Mouse (Mus musculus) lung, embryonic 16.5 days (tissue): Measurements from ENCODE around the gene Mtmr11. TPM values are rescaled to one million over a fixed set of nuclear protein-coding genes. Genes with fewer than 3 reads are reported as not detected.
A peak's percentile ranks its signal among the peaks of the same experiment; 100 is the strongest.

ENCODE experiments used
- ATAC-seq: fragments of 200-750 bp; cut with Nextera tagmentation; 2 replicates; pipeline ENCODE4 v1.8.0; 2017; ENCODE audit warnings: low read depth, mild to moderate bottlenecking, moderate library complexity
- H3K27ac ChIP-seq: fragments of 300-500 bp; sonication (generic); 2 replicates; pipeline ENCODE4 v1.5.1; 2014; ENCODE audit warnings: mild to moderate bottlenecking, control low read depth, low read length
- H3K27me3 ChIP-seq: fragments of 300-500 bp; sonication (generic); 2 replicates; pipeline ENCODE4 v1.6.1; 2014; ENCODE audit warnings: low read depth, low read length, mixed read lengths; ENCODE audit not compliant: control insufficient read depth, insufficient read depth
- H3K36me3 ChIP-seq: fragments of 300-500 bp; sonication (generic); 2 replicates; pipeline ENCODE4 v1.6.1; 2014; ENCODE audit warnings: low read length; ENCODE audit not compliant: control insufficient read depth, insufficient read depth
- H3K4me1 ChIP-seq: fragments of 300-500 bp; sonication (generic); replicated peaks from 2 replicates; pipeline ENCODE4 v1.6.1; 2014; ENCODE audit warnings: low read length, mixed read lengths; ENCODE audit not compliant: control insufficient read depth, insufficient read depth
- H3K4me2 ChIP-seq: fragments of 300-500 bp; sonication (generic); 2 replicates; pipeline ENCODE4 v1.6.1; 2014; ENCODE audit warnings: low read depth, low read length, control low read depth
- H3K4me3 ChIP-seq: fragments of 300-500 bp; sonication (generic); 2 replicates; pipeline ENCODE4 v1.5.1; 2014; ENCODE audit warnings: mild to moderate bottlenecking, low read length, control low read depth
- H3K9ac ChIP-seq: fragments of 300-500 bp; sonication (generic); 2 replicates; pipeline ENCODE4 v1.6.1; 2014; ENCODE audit warnings: low read length, control low read depth
- H3K9me3 ChIP-seq: fragments of 300-500 bp; sonication (generic); 2 replicates; pipeline ENCODE4 v1.6.1; 2016; ENCODE audit warnings: low read length; ENCODE audit not compliant: control insufficient read depth
- WGBS: fragments of 180-500 bp; shearing (Covaris S2); extraction: QIAGEN DNeasy Blood & Tissue Kit; methylation state at CpG from one replicate; pipeline ENCODE4 v1.1.7; 2014; 5-methylcytosine and 5-hydroxymethylcytosine counted together
- polyA plus RNA-seq: library from polyadenylated mRNA; unstranded; fragments of >200 nt; fragmentation: Nextera tagmentation; extraction: Ambion mirVana; gene quantifications from 2 replicates; pipeline ENCODE4 v1.2.1, GENCODE M21; 2015

Mtmr11 gene
- 13.0 and 14.0 TPM in 2 replicates for polyA plus RNA-seq

DNA sequence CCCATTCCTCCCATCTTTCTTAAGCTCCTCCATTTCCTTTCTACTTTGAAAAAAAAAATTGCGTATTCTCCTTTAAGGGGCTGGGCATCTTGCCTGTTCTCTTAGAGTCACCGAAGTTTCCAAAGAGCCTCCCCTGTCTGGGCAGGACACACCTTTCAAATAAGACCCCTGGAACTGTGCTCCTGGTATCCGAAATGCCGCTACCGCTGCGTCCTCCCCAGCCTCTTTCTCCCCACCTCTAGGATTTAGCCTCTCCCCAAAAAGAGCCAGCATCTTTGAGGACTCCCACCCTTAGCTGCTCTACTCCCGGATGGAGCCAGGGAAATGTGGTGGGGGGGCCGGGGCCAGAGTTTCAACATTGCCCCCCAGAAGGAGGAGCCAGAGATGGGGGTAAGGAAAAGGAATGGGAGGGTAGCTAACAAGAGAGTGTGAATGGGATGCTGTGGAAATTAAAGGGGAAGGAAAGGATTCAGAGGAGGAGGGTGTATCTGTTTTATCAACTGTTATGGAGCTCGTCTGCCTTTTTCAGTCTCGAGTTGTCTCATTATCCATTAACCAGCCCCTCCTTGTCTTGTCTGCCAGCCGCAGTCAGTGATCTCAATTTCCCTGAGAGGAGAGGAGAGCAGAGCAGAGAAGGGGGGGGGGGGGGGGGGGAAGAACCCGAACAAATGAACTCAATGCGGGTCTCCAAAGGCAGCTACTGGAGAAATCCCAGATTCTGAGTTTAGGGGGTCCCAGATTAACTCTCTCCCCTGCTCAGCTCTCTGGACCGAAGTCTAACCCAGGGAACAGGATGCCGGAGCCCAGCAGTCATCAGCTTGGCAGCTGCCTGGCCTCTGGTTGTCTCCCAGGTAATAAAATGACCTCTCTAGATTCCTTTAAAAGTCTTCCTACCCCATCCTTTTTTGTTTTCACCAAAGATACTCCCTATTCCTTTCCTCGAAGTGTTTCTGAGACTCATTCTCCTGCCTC, at the start of gene Mtmr11:
Mtmr11 (plus strand) TSS at position 136 of the 972 bp plus-strand sequence.
- Histone ChIP-seq H3K9me3 (no peaks in the 10 kb centered on the region), H3K27ac (peak within 1 kb of the TSS; percentile 64), H3K9ac (peak within 1 kb of the TSS; percentile 72), H3K36me3 (no peaks in the 10 kb centered on the region), H3K4me2 (peak within 1 kb of the TSS; percentile 97), H3K4me1 (peaks cover 16% of the 10 kb centered on the region), H3K27me3 (no peaks in the 10 kb centered on the region), H3K4me3 (peak within 1 kb of the TSS; percentile 57)
- WGBS: 8% methylated on average over 14 of the region's 16 CpGs
- ATAC-seq: peak; percentile 57

DNA sequence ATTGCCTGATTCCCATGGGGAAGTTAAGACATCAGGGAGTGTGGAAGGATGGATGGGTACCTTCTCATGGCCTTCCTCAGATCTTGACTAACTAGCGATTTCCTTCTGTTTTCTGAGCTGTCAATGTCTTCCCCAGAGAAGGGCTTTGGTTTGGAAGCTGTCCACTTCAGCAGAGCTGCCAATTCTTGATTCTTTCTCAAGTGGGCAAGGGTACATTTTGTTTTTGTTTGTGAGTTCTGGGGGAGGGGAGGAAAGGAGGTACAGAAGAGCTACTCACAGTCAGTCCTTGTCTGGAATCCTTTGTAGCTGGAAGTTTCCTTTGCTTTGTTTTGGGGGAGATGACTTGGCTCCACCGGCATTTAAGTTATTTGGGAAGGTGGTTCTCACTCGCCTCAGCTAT, 48.6 kb upstream of the Mtmr11 start:
- Histone ChIP-seq H3K27me3 (no peaks in the 10 kb centered on the region), H3K36me3 (0 out of 2 replicates have a peak, but pooled peaks cover 4% of the 10 kb centered on the region), H3K4me2 (no peak overlapping the region), H3K9me3 (no peaks in the 10 kb centered on the region), H3K27ac (no peak overlapping the region), H3K4me1 (no peaks in the 10 kb centered on the region; the same call in 1 of the 2 replicates), H3K9ac (no peak overlapping the region), H3K4me3 (no peak overlapping the region)
- 40% methylated on average over 3 of the region's 3 CpGs for WGBS
- no peak for ATAC-seq

DNA sequence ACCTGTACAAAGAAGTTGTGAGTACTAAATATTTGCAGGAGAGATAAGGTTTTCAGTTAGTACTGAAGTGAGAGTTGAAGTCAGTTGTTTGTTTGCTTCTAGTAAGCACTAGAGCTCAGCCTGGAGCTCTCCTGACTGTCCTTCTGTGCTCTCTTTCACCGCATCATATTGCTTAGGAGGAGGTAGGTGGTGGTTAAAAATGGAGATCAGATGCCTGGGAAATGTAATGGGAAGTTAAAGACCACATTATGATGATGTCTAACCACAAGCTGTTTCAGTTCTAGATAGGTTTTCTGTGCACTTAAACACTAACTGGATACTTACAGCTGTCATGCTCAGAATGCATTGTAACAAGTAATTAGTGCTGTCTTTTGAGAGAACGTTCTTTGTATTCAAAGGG, 43.7 kb upstream of the Mtmr11 start:
- Histone ChIP-seq H3K9me3 (no peaks in the 10 kb centered on the region), H3K27me3 (no peaks in the 10 kb centered on the region), H3K4me1 (no peaks in the 10 kb centered on the region), H3K4me3 (no peak overlapping the region), H3K36me3 (no peaks in the 10 kb centered on the region), H3K9ac (no peak overlapping the region), H3K4me2 (no peak overlapping the region), H3K27ac (no peak overlapping the region)
- no peak for ATAC-seq
- 91% methylated on average over 2 of the region's 2 CpGs for WGBS

DNA sequence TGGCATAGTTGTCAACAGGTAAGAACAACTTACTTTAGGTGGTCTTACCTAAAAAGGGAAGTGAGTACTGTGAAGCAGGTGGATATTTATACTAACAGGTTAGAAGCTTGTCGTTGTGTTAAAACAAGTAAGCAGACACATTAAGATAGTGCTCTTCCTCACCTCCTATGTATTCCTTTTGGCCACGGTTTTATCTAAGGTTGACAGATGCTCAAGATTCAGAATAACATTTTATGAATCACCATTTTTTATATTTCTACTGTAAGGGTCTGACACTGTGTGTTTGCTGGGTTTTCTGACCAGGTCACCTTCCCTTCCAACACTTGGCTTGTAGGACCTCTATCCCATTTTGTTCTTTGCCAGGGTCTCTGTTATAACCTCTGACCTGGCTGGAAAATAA, 43.1 kb upstream of the Mtmr11 start:
- no peak for ATAC-seq
- H3K27me3 ChIP-seq: no peaks in the 10 kb centered on the region
- WGBS: 90% methylated on average over 2 of the region's 2 CpGs

DNA sequence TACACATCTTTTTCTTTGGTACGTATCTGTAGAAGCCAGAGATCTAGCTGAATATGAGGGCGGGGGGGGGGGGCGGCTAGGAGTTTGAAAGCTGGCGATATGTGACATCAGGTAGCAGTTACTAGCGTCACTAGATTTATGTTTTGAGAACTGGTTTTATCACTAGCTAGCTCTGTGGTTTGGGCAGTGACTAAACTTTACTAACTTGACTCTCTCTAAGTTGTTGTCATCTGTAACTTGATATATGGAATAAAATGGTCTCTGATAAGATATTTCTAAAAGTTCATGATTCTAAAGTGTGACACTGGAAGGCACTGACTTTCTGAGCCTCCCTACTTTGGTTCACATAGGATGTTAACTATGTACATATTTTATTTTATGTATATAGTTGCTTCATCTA, 37.6 kb upstream of the Mtmr11 start:
- H3K9ac ChIP-seq: no peak overlapping the region
- H3K4me3 ChIP-seq: no peak overlapping the region
- H3K4me1 ChIP-seq: no peaks in the 10 kb centered on the region
- H3K36me3 ChIP-seq: no peaks in the 10 kb centered on the region
- H3K27me3 ChIP-seq: no peaks in the 10 kb centered on the region
- H3K27ac ChIP-seq: no peak overlapping the region
- no peak for ATAC-seq
- 88% methylated on average over 5 of the region's 5 CpGs for WGBS
- no peaks in the 10 kb centered on the region for H3K9me3 ChIP-seq
- no peak overlapping the region for H3K4me2 ChIP-seq

More for the DNA sequence above, 43.1 kb upstream of the Mtmr11 start:
- H3K4me3 ChIP-seq: no peak overlapping the region
- H3K9me3 ChIP-seq: no peaks in the 10 kb centered on the region
- no peak overlapping the region for H3K9ac ChIP-seq
- H3K4me2 ChIP-seq: no peak overlapping the region
- H3K4me1 ChIP-seq: no peaks in the 10 kb centered on the region
- H3K27ac ChIP-seq: no peak overlapping the region
- H3K36me3 ChIP-seq: no peaks in the 10 kb centered on the region

DNA sequence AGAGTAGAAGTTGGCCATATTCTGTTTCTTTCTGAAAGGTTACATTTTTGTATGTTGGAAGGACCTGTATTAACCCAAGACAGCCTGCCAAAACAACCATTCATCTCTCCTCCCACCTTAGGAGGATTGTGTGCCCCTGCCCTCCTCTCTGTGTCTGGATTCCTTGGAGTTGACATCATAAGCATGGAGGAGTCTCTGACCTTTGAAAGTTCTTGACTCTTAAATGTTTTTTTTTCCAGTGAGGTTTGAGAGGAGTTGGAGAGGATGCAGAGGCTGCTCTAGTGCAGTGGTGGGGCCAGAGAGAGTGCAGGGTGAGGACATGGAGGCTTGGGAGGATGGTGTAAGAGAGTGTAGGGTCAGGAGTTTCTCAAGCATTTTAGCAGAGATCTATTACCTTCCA, 33.7 kb upstream of the Mtmr11 start:
- Histone ChIP-seq H3K36me3 (no peaks in the 10 kb centered on the region), H3K27ac (no peak overlapping the region), H3K27me3 (no peaks in the 10 kb centered on the region), H3K4me3 (no peak overlapping the region), H3K4me2 (no peak overlapping the region), H3K4me1 (peaks cover 6% of the 10 kb centered on the region), H3K9ac (no peak overlapping the region), H3K9me3 (no peaks in the 10 kb centered on the region)
- peak; percentile 38; the same call in 1 of the 2 replicates for ATAC-seq

DNA sequence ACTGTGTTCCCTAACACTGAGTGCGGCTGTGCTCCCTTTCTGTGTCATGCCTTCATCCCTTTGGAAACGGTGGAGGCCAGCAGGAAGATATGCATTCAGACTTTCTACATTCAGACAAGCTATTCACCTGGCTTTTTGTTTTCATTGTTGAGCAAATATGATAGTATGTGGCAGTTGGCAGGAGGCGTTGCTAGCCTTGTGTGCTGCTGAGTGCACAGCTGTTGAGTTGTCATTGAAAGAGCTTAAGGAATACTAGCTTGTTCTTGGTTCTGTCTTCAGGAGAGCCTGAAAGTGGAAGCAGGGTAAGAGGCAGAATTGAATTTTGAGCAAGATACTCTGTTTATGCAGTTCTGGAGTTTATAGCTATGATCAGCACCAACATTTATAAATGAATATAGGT, 29.3 kb upstream of the Mtmr11 start:
- H3K4me1 ChIP-seq: peaks cover 9% of the 10 kb centered on the region
- ATAC-seq: no peak
- H3K9me3 ChIP-seq: no peaks in the 10 kb centered on the region
- H3K27ac ChIP-seq: no peak overlapping the region
- no peak overlapping the region for H3K4me3 ChIP-seq
- H3K36me3 ChIP-seq: no peaks in the 10 kb centered on the region
- H3K4me2 ChIP-seq: no peak overlapping the region
- H3K9ac ChIP-seq: no peak overlapping the region
- H3K27me3 ChIP-seq: no peaks in the 10 kb centered on the region
- 73% methylated on average over 3 of the region's 3 CpGs for WGBS

DNA sequence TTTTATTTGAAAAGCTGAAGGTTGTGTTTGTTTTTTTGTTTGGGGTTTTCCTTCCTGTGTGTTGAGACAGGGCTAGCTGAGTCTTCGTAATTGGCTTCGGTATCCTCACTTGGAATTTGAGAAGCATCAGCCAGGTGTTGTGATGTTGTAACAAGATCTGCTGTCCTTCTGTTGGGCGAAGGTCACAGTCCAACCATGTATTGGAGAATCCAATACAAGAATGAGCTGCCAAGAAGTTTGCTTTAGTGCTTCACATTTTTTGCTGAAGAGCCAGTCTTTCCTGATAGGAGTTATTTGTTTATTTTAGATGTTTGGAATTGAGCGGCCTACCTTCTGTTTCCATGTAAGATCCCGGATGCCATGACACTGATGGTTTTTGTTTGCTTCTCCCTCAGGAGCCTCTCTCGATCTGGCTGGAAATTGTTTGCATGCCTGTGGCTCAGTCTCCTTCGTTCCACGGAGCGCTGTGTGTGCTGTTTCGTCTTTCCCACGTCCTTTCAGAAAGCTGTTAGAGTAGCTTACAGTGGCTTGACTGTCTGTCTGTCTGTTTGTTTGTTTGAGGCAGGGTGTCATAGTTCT, 28.4 kb upstream of the Mtmr11 start:
- Histone ChIP-seq H3K27me3 (no peaks in the 10 kb centered on the region), H3K9me3 (no peaks in the 10 kb centered on the region), H3K27ac (no peak overlapping the region), H3K4me1 (peaks cover 9% of the 10 kb centered on the region), H3K36me3 (no peaks in the 10 kb centered on the region), H3K9ac (no peak overlapping the region), H3K4me3 (no peak overlapping the region), H3K4me2 (no peak overlapping the region)
- no peak for ATAC-seq
- WGBS: 33% methylated on average over 11 of the region's 11 CpGs

DNA sequence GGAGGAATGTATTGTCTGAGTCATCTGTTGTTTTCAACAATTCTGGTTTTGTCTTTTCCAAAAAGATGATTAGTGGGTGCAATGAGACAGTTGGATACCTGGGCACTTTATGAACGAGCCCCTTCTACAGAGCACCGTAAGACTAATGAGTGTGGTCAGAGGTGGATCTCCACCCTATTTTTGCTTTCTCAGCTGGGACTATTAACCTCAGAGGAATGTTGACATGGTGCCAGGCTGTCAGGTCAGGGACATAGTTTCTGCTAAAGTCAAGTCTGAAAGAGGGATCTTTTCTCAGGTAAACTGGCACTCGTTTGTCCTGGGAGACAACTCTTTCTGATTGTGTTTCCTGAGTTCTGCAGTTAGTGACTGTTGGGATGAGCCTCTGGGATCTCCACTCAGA, 26.8 kb upstream of the Mtmr11 start:
- no peak for ATAC-seq
- H3K27me3 ChIP-seq: no peaks in the 10 kb centered on the region
- H3K9me3 ChIP-seq: no peaks in the 10 kb centered on the region
- H3K4me3 ChIP-seq: no peak overlapping the region
- H3K4me1 ChIP-seq: peaks cover 9% of the 10 kb centered on the region
- no peak overlapping the region for H3K4me2 ChIP-seq
- WGBS: 60% methylated on average over 3 of the region's 3 CpGs
- no peak overlapping the region for H3K27ac ChIP-seq
- no peaks in the 10 kb centered on the region for H3K36me3 ChIP-seq
- no peak overlapping the region for H3K9ac ChIP-seq
